Mouse (Mus musculus) kidney, adult 2 months (tissue): ENCODE measurements around the gene Coro7.
"Not testable (repeated sequence)": the region's sequence is repeated elsewhere in the genome, so short reads cannot be mapped to it uniquely, and the experiment has no call there.

Experiments
- CTCF ChIP-seq: fragments of 200-500 bp; conservative IDR thresholded peaks from 2 replicates; pipeline ENCODE4 v1.5.1; 2011; ENCODE audit warnings: low read depth, mild to moderate bottlenecking, control low read depth, low read length, moderate library complexity, mixed read lengths; ENCODE audit not compliant: insufficient read depth, insufficient read length
- POLR2A ChIP-seq: fragments of 200-500 bp; IDR thresholded peaks from one replicate; pipeline ENCODE4 v1.6.1; 2011; ENCODE audit warnings: low read depth, low read length, control low read depth

GRCm38 (mm10) chr16:4581179-4581578, 98.4 kb downstream of the Coro7 start:
- not testable (repeated sequence) for TF ChIP-seq CTCF, POLR2A
